Mouse (Mus musculus) midbrain, embryonic 14.5 days (tissue): ENCODE measurements at regions not wholly inside any gene's neighbourhood (a gene's known extent, or its start where the extent isn't known, plus 50 kb on each side); places are given as distances from the start of the nearest gene placed in this dataset.

ENCODE experiments used
- ATAC-seq: fragments of 200-750 bp; cut with Nextera tagmentation; 2 replicates; pipeline ENCODE4 v1.8.0; 2017; ENCODE audit warnings: moderate number of reproducible peaks, moderate library complexity; ENCODE audit not compliant: low FRiP score, low TSS enrichment
- DNase-seq: peaks from one replicate; pipeline ENCODE4 v3.0.0-alpha.2; 2015
- H3K27ac ChIP-seq: fragments of 300-500 bp; sonication (generic); replicated peaks from 2 replicates; pipeline ENCODE4 v1.5.1; 2014; ENCODE audit warnings: mild to moderate bottlenecking, low read depth, low read length, moderate library complexity
- H3K27me3 ChIP-seq: fragments of 300-500 bp; sonication (generic); 2 replicates; pipeline ENCODE4 v1.6.1; 2014; ENCODE audit warnings: low read length, control low read depth, mixed read lengths; ENCODE audit not compliant: control insufficient read depth, insufficient read depth
- H3K36me3 ChIP-seq: fragments of 300-500 bp; sonication (generic); 2 replicates; pipeline ENCODE4 v1.6.1; 2014; ENCODE audit warnings: low read length, control low read depth; ENCODE audit not compliant: control insufficient read depth, insufficient read depth
- H3K4me1 ChIP-seq: fragments of 300-500 bp; sonication (generic); 2 replicates; pipeline ENCODE4 v1.6.1; 2014; ENCODE audit warnings: mild to moderate bottlenecking, antibody characterized with exemption, low read length, control low read depth; ENCODE audit not compliant: control insufficient read depth, insufficient read depth
- H3K4me2 ChIP-seq: fragments of 300-500 bp; sonication (generic); 2 replicates; pipeline ENCODE4 v1.6.1; 2014; ENCODE audit warnings: mild to moderate bottlenecking, low read length, moderate library complexity
- H3K4me3 ChIP-seq: fragments of 300-500 bp; sonication (generic); replicated peaks from 2 replicates; pipeline ENCODE4 v1.5.1; 2014; ENCODE audit warnings: low read depth, low read length
- H3K9ac ChIP-seq: fragments of 300-500 bp; sonication (generic); replicated peaks from 2 replicates; pipeline ENCODE4 v1.6.1; 2014; ENCODE audit warnings: mild to moderate bottlenecking, low read length, moderate library complexity
- H3K9me3 ChIP-seq: fragments of 300-500 bp; sonication (generic); 2 replicates; pipeline ENCODE4 v1.6.1; 2016; ENCODE audit warnings: low read length, control low read depth, mixed read lengths; ENCODE audit not compliant: control insufficient read depth
- WGBS: fragments of 180-500 bp; shearing (Covaris S2); extraction: QIAGEN DNeasy Blood & Tissue Kit; methylation state at CpG from one replicate; pipeline ENCODE4 v1.1.7; 2014; 5-methylcytosine and 5-hydroxymethylcytosine counted together

DNA sequence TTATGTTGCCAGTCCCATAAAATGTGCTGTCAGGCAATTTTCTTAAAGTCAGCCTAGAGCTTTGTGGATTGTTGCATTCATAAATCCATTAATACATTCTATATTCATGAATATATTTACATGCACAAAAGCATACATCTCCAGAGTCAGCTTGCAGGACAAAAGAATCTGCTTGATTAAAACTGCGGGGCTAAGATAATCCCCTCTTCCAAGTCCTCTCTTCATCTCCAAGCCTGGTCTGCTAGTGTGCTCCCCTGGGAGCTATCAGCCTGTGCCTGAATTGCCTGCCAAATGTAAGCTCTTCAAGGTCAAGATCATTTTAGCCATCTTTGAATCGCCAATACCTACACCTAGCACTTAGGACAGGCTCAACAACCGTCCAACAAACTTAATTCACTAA lies 112.8 kb downstream of the Actbl2 start:
- 12% methylated on average over 3 of the region's 3 CpGs for WGBS
- no peak overlapping the region for H3K9ac ChIP-seq
- H3K4me1 ChIP-seq: no peaks in the 10 kb centered on the region; the same call in 1 of the 2 replicates
- H3K27me3 ChIP-seq: no peaks in the 10 kb centered on the region
- H3K4me3 ChIP-seq: no peak overlapping the region
- peaks cover 5% of the 10 kb centered on the region; the same call in 1 of the 2 replicates for H3K9me3 ChIP-seq
- H3K36me3 ChIP-seq: no peaks in the 10 kb centered on the region
- no peak overlapping the region for H3K4me2 ChIP-seq
- DNase-seq (peak; percentile 65), ATAC-seq (peak; percentile 50; the same call in 1 of the 2 replicates)
- H3K27ac ChIP-seq: no peak overlapping the region

GRCm38 (mm10) chr13:111369916-111370315 lies 115.1 kb downstream of the Actbl2 start:
- Histone ChIP-seq H3K27ac (no peak overlapping the region), H3K9me3 (peaks cover 5% of the 10 kb centered on the region; the same call in 1 of the 2 replicates), H3K4me1 (no peaks in the 10 kb centered on the region; the same call in 1 of the 2 replicates), H3K4me3 (no peak overlapping the region), H3K9ac (no peak overlapping the region), H3K36me3 (no peaks in the 10 kb centered on the region), H3K27me3 (no peaks in the 10 kb centered on the region), H3K4me2 (no peak overlapping the region)
- no peak for ATAC-seq
- 82% methylated on average over 3 of the region's 3 CpGs for WGBS
- DNase-seq: no peak

DNA sequence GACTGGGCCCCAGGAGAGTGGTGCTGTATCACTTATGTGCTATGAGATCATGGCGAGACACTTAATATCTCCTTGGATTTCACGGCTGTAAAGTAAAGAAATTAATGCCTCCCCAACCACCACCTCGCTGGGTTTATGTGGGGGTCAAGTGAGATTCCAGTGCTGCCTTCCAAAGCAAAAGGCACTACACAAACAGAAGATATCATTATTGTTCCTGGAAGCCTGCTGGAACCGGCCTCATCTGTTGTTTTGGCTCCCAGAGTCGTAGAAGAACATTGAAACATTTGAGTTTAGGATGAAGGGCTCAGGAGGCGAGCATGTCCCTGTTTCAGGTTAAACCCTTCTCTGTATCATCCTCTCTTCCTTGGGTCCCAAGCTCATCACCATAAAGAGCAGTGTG lies 116.6 kb downstream of the Gpbp1 start:
- DNase-seq (no peak), ATAC-seq (no peak)
- H3K27me3 ChIP-seq: no peaks in the 10 kb centered on the region
- no peaks in the 10 kb centered on the region for H3K4me1 ChIP-seq
- no peak overlapping the region for H3K27ac ChIP-seq
- H3K36me3 ChIP-seq: no peaks in the 10 kb centered on the region
- 0 out of 2 replicates have a peak, but pooled peaks cover 4% of the 10 kb centered on the region for H3K9me3 ChIP-seq
- no peak overlapping the region for H3K4me3 ChIP-seq
- 79% methylated on average over 6 of the region's 6 CpGs for WGBS
- H3K9ac ChIP-seq: no peak overlapping the region
- H3K4me2 ChIP-seq: no peak overlapping the region

- 0 out of 2 replicates have a peak, but pooled peaks cover 4% of the 10 kb centered on the region for H3K9me3 ChIP-seq
- ATAC-seq (no peak), DNase-seq (no peak)
- no peak overlapping the region for H3K4me2 ChIP-seq
- no peaks in the 10 kb centered on the region for H3K36me3 ChIP-seq
- no peak overlapping the region for H3K4me3 ChIP-seq
- no peaks in the 10 kb centered on the region for H3K4me1 ChIP-seq
- WGBS: 45% methylated on average over 1 of the region's 1 CpGs
- H3K9ac ChIP-seq: no peak overlapping the region
- no peaks in the 10 kb centered on the region for H3K27me3 ChIP-seq
- no peak overlapping the region for H3K27ac ChIP-seq
Measured at GRCm38 (mm10) chr13:111373801-111374200, 116.1 kb downstream of the Gpbp1 start.
